Mouse (Mus musculus) heart, adult 8-10 months (tissue): ENCODE results near the gene Arhgap25. TPM values are rescaled to one million over a fixed set of nuclear protein-coding genes. Genes with fewer than 3 reads are reported as not detected.
A peak's percentile ranks its signal among the peaks of the same experiment; 100 is the strongest.
"Not testable (repeated sequence)": the region's sequence is repeated elsewhere in the genome, so short reads cannot be mapped to it uniquely, and the experiment has no call there.

Experiments
- DNase-seq: peaks from one replicate; pipeline ENCODE4 v3.0.0; 2022; ENCODE audit warnings: low spot score
- total RNA-seq, 4 experiments: library from RNA; stranded (reverse); gene quantifications; 2 replicates each; pipeline ENCODE4 v1.2.4; 2022

Arhgap25 gene
- total RNA-seq: 1 to 10 TPM; 2.4 to 3.6 (median 2.9) TPM

- DNase-seq: no peak
Observed at GRCm38 (mm10) chr6:87532953-87533710, at the start of gene Arhgap25. Gene Arhgap25 (minus strand): TSS chr6:87533259.

GRCm38 (mm10) chr6:87582456-87582855 lies 49.4 kb upstream of the Arhgap25 start:
- peak; percentile 29 for DNase-seq

GRCm38 (mm10) chr6:87581581-87581980 lies 48.5 kb upstream of the Arhgap25 start:
- DNase-seq: no peak

GRCm38 (mm10) chr6:87581071-87581470 lies 48.0 kb upstream of the Arhgap25 start:
- DNase-seq: no peak

- no peak for DNase-seq
Observed at GRCm38 (mm10) chr6:87578247-87578646, 45.2 kb upstream of the Arhgap25 start.

GRCm38 (mm10) chr6:87576648-87577330 lies 43.7 kb upstream of the Arhgap25 start:
- DNase-seq: no peak

GRCm38 (mm10) chr6:87571863-87572262 lies 38.8 kb upstream of the Arhgap25 start:
- DNase-seq: not testable (repeated sequence)

- DNase-seq: peak; percentile 28
Observed at GRCm38 (mm10) chr6:87567686-87568593, 34.9 kb upstream of the Arhgap25 start.

GRCm38 (mm10) chr6:87565166-87565565 lies 32.1 kb upstream of the Arhgap25 start:
- DNase-seq: peak; percentile 47

GRCm38 (mm10) chr6:87564356-87564755 lies 31.3 kb upstream of the Arhgap25 start:
- no peak for DNase-seq

GRCm38 (mm10) chr6:87553724-87554123 lies 20.7 kb upstream of the Arhgap25 start:
- DNase-seq: no peak

- DNase-seq: no peak
Observed at GRCm38 (mm10) chr6:87552054-87552807, 19.2 kb upstream of the Arhgap25 start.

GRCm38 (mm10) chr6:87547836-87548235 lies 14.8 kb upstream of the Arhgap25 start:
- no peak for DNase-seq

GRCm38 (mm10) chr6:87547431-87547830 lies 14.4 kb upstream of the Arhgap25 start:
- no peak for DNase-seq

- DNase-seq: no peak
Observed at GRCm38 (mm10) chr6:87545331-87546217, 12.5 kb upstream of the Arhgap25 start.

- DNase-seq: peak; percentile 53
Observed at GRCm38 (mm10) chr6:87542027-87542426, 9.0 kb upstream of the Arhgap25 start.

- no peak for DNase-seq
Observed at GRCm38 (mm10) chr6:87541171-87541571, 8.1 kb upstream of the Arhgap25 start.

GRCm38 (mm10) chr6:87538376-87539270 lies 5.6 kb upstream of the Arhgap25 start:
- no peak for DNase-seq

GRCm38 (mm10) chr6:87537678-87538077 lies 4.6 kb upstream of the Arhgap25 start:
- no peak for DNase-seq
